Mouse (Mus musculus) brain, embryonic 14.5 days (tissue): ENCODE measurements around the gene 2010300C02Rik.

Source experiments
- CTCF ChIP-seq: fragments of 200-500 bp; IDR thresholded peaks from 2 replicates; pipeline ENCODE4 v1.5.1; 2012; ENCODE audit warnings: inconsistent platforms, mild to moderate bottlenecking, moderate library complexity, borderline replicate concordance; ENCODE audit not compliant: insufficient read depth, insufficient read length; ENCODE audit errors: extremely low read depth
- POLR2A ChIP-seq: fragments of 200-500 bp; IDR thresholded peaks from 2 replicates; pipeline ENCODE4 v1.6.1; 2012; ENCODE audit warnings: mild to moderate bottlenecking, inconsistent platforms, borderline replicate concordance; ENCODE audit not compliant: poor library complexity, insufficient read depth, insufficient read length, severe bottlenecking; ENCODE audit errors: extremely low read depth

DNA sequence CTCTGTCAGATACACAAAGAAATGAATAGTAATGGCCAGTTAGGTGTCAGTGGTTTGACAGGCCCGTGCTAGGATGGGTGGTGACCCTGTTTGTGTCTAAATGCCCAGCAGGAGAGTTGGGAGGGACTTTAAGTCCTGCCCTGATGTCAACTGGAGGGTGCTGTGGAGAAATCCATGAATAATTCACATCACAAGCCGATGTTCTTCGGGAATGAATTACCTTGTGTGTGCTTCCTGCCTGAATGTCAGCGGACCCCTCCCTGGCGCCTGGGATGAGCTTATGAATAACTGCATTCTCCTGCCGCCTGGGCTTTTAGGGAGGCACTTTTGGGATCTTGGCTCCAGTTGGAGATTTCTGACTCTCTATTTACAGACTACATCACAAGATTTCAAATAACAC is 154.5 kb downstream of the 2010300C02Rik start:
- TF ChIP-seq POLR2A (no peak), CTCF (no peak)
